Mouse (Mus musculus) left cerebral cortex, adult 9 months (tissue): ENCODE measurements around the gene Morc4.
A peak's percentile ranks its signal among the peaks of the same experiment; 100 is the strongest.

Source experiments
- DNase-seq, 2 experiments: peaks; one replicate each; pipeline ENCODE4 v3.0.0; 2022; ENCODE audit warnings: low spot score in 2 of 2

The Morc4 gene

DNA sequence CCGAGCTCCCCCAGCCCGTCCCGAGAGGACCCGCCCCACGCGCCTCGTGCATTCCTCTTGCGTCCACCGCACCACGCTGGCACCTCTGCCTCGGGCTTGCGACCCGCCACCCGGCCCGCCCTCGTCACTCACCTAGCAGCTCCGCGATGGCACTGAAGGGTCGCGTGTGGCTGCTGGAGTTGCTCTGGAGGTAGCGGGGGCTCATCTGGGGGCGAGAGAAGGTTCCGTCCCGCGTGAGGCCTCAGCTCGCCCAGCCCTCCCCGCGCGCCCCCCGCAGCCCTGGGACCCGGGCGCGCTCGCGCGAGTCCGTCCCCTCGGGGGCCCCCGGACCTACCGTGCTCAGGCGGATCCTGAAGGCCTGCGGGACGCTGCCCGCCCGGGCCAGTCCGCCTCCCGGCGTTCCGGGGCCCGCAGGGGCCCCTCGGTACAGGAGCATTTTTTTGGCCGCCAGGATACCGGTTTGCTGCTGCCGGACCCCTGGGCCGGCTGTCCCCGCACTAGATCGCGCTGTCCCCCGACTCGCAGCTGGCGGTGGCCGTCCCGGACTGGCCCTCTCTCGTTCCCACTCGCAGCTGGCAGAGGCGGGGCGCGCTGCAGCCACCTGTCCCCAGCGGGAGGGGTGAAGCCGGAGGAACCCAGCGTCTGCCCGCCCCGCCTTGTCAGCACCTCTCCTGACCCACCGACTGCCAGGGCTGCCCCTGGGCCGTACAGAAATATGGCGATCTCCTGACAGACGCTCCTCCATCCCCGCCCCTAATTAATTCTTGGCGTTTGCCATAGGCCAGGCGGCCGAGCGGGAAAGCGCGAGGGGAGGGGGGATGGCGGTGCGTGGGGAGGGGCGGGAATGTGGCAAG lies at the start of gene Morc4:
TSS of gene Morc4 (minus strand) at position 740 of the 854 bp plus-strand sequence.
- peak in 1 of 2 experiments; percentile 31 for DNase-seq

DNA sequence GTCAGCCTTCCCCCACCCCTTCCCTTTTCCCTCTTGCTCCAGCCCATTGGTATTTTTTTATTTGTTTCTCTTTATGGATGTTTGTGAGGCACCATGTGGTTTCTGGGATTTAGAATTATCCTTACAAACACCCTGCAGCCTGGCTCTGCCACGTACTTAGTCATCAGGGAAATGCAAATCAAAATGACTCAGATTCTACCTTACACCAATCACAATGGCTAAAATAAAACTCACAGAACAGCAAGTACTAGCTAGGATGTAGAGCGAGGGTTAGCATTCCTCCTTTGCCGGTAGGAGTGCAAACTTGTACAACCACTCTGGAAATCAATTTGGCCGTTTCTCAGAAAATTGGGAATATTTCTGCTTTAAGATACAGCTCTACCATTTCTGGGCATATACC lies 49.1 kb upstream of the Morc4 start:
- DNase-seq, result no peak

DNA sequence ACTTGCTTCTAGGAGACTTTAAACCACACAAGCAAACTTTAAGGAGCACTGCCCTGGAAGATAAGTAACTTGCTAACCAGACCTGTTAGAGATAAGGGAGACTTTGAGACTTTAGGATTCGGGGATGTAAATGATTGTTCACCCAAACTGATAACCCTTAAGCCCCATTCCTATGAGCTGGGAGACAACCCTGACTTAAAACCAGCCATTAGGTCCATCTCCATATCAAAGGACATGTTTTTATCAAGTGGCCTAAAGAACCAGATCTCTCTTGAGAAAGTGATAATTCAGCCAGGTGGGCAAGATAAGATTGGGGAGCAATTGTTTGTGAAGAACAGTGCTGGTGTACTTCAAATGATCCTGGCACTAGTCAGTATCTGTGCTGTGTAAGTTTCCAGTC lies 19.9 kb upstream of the Morc4 start:
- no peak for DNase-seq

DNA sequence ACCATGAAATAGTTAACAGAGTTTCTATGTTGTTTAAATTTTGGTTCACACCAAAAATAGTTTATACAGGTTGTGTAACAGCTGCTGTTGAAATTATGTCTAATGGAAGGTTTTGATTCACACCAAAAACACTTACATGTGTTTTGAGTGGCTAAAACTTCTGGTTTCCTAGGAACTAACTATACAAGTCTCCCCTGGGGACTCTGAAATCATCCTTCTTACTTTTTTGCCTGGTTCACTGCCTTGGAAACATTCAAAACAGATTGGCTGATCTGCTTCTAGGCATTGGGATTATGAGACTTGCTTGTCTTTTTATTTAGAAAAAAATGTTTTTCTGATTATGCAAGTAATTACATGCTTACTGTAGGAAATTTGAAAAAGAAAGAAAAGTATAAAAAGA lies 11.7 kb upstream of the Morc4 start:
- no peak for DNase-seq

DNA sequence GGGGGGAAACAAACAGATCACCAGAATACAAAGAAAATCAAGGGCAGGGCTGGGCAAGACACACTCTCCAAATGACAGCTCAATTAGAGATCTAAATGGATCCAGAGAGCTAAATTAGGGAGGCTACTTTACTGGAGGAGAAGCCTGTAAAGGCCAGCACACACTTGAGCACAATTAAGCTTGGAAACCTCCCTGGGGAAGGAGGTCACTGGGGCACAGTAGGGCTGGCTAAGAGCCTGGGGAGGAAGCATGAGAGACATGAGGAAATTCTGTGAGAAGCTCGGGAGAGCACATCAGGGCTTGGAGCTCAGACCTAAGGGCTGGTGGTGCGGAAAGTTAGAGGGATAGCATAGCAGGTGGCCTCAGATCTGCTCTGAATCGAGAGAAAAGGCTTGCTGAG lies 6.5 kb upstream of the Morc4 start:
- no peak for DNase-seq

DNA sequence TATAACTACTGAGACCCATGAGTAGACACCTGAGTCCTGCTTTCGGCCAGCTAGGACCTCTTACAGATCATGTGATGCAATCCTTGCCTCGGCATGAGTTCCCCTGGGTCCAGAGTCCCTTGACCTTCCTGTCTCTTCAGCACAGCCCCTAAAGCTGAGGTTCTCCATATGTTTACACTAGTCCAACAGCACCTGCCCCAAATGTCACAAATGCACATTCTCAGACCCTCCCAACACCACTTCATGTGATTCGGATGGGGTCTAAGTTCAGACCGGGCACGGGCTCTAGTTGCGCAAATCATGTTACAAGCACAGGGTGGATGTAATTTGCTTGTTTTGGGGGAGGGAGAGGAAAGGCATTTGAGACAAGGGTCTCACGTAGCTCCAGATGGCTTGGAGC lies 5.6 kb upstream of the Morc4 start:
- DNase-seq, result no peak

DNA sequence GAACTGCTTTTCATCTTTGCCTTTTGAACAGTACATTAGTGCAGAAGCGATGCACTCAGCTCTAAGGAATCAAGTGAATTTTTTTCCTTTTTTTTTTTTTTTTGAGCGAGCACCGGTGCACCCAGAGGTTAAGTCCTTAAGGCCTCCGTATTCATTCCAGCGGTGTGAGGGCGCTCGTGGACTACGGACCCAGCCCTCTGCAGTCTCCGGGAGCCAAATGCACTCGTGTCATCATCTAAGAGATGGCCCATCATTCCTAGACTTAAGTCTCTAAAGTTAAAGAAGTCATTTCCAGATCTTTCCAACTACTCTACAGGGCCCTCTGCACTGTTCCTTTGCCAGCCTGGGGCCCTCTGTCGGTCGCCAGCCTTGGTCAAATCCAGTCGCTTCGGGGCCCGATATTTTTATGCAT lies 1.2 kb downstream of the Morc4 start:
- DNase-seq, result no peak

DNA sequence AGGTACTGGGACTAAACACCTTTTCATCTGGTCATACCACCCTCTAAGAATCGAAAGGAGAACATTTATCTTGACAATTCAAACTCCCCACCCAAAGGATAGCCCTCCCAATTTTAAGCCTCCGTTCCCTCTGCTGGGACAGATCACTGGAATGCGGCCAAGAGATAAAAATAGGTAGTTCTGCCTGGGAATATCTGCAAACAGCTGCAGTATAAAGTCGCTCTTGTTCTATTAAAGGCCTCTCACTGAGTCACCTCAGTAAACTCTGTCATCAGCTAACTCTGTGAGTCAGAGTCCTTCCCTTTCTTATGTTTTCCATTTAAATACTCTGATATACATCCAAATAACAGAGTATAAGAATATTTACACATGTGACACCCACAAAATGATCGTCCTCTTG lies 12.1 kb downstream of the Morc4 start:
- DNase-seq, result no peak

DNA sequence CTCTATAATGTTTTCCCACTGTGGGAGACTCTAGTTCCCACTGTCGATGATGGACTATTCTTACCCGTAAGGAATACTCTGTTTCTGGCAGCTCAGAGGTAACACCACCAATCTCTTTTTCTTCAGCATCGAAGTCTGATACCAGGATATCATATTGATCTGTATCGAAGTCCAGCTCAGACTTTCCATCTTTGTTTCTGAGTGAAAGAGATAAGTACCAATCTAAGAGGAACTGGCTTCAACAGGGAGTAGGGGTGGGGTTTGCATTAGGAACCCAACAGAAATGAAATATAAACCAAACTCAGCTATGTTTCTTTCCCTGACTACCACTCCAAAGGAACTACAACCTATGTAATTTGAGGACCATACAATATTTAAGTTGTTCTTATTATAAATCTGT lies 16.7 kb downstream of the Morc4 start:
- DNase-seq, result no peak

DNA sequence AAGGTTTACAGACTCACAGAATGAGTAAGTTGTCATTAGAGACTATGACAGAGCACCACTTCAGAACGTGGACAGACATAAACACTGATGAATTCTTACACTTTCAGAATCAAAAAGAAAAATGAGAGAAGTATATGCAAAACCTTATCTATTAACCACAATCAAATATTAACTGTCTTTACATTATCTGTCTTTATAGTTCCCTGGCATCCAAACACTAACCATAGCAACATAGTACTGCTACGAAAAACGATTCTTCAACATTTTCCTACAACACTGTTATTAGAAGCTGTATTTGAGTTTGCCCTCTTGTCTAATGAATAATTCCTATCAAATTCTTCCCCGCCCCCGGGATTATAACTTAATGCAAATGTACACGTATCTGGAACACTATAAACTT lies 30.4 kb downstream of the Morc4 start:
- no peak for DNase-seq

DNA sequence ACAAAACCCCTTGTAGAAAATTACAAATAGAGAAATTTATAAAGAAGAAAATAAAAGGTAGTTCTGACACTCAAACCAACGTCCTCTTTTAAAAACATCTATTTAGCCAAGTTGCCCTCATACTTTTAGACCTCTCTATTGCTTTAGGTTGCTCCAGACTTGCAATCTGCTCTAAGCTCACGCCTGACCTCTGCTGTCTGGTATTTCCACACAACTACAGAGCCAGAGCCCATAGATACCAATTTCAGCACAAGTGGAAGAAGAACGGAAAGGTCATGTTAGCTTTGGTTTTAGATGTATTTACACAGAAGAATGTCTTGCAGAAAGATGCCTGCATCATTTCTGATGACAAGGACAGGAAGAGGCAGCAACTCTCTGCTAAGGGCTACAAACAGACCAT lies 32.4 kb downstream of the Morc4 start:
- DNase-seq, result no peak

DNA sequence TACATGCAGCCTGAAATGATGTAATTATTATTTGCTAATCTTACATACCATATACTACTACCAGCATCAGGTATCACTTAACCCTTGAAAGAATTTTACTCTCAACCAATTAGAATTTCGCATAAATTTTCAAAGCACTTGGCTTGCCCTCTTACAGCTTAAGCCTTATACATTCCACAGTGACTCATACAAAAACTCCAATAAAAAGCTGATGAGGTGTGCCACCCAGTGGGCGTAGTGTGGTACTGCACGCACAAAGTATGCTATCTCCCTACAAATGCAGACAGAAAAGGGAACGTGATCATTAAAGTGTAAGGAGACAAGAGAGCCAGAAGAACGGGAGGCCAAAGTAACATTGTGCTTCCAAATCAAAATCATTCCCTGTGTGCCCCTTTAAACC lies 39.0 kb downstream of the Morc4 start:
- peak; percentile 8 to 39 for DNase-seq

DNA sequence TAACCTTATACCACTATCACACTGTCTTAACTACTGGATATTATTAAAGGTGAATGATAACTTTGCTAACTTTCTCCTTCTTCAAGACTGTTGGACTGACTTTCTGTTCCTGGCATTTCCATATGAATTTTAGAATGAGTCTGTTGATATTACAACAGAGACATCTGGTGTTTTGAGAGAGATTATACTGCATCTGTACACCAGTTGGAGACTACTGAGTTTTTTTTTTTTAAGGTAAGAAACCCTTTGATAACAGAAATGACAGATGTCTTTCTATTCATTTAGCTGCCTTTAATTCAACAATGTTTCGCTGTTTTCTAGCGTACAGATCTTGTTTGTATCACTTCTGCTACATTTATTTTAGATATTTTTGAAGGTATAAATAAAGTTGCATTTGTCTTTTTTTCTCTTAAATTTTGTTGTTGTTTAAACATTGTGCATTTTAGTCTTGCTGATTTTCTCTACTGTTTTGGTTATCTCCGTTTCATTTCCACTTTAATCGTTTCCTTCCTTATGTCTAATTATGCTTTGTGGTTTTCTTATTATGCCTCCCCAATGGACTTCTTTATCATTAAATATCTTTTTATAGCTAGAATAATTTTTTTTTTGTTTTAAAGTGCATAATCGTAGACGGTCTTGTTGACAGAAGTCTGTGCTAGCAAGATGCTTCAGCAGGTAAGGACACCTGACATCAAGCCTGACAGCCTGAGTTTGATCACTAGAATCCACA lies 42.9 kb downstream of the Morc4 start:
- DNase-seq, result no peak

DNA sequence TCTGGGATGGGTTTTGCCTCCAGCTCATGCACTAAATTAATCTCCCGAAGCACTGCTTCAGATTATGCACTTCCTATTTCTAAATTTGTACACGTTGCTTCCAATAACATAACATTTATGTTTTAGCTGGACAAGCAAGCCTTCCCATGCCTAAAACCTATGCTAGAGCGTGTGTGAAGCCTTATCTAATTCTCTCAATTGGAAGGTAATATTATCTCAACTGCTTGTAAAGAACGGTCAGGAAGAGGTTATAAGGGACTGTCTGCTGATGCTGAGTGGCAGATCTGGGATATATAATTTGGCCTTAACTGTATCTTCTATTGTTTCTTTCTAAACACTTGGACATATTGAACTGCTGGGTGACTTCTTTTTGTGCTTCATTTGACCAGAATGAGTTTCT lies 44.6 kb downstream of the Morc4 start:
- no peak for DNase-seq

DNA sequence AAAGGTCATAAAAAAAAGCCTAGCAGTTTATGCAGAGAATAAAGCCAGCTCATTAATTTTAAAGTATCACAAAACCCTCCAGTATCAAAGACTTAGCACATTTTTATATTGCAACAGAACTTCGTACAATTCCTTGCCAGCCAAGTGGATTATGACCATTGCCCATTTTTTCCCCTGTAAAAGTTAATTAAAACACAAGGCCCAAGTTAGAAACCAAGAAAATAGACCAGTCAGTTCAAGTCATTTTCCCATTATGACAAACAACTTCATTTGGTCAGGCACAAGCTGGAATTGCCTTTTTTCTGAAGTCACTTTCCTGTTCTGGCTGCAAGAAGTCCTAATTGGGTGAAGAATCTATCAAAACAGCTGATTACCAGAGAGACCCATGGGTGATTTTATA lies 46.1 kb downstream of the Morc4 start:
- no peak for DNase-seq

DNA sequence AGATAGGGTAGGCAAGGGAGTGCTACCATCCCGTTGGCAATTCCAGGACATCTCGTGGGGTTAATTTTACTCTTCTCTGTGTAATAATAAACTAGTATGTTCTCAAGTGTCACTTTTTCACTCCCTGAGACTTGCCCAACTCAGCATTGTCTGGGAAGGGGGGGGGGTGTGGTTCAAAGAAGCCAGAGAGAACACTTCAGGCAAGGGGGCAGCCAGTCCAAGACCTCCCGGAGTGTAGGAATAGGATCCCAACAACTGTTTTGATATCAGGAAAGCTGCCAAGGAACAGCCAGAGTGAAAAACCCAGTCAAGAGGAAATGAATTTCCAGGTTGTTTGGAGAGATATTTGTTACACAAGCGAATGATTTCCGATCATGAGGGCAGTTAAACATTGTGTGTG lies 56.3 kb downstream of the Morc4 start:
- no peak for DNase-seq

DNA sequence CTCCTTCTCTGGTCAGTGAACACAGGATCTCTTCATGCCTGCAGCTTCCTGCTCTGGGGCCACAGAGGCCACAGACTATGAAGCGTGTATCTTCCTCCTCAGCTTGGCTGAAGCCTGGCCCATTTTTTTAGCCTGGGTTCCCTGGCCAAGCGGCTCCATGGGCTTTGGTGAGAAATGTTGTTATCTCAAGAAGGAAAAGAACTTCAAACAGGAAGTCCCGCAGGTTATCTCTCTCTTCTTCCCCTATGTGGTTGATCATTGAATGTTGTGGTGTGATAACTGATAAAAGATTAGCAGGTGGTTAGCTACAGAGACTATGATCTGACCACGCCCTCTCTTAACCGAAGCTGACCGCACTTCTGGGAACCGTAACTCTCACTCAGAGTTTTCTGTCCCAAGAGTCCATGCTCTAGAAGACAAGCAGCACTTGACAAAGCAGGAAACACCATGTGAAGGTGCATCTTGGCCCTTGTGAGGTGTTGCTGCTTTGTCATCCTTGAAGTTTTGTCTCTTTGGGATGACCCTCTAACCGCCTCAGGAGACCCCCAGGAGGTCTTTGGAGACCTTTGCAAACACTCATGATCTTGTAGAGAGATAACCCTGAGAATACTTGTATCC lies 57.4 kb downstream of the Morc4 start:
- no peak for DNase-seq

DNA sequence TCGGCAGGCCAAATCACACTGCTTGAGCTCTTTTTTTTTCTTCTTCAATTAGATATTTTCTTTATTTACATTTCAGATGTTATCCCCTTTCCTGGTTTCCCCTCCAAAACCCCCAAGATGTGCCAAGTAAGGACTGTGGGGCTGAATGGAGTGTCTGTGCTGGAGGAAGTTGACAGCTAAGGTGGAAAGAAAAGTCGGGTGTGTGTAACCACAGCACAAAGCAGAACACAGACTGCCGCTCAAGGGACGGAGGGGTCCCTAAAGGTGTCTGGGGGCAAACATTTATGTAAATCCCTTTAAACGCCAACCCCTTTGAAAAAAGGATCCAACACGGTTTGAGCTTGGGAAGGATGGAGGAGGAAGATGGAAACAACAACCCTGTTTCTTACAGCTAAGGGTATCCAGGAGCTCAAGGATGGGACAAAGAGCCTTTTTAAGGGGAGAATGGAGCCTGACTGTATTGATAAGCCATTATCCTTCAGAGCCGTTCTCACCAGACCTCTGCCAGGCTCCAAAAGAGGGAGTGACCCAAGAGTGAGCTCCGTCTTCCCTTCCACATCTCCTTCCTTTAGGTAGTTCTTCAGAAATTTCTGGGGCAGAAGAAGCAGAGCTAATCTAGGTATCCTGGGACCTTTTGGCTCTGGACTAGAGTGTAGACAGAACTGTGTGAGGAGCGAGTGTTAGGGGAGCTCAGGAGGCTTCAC lies 58.0 kb downstream of the Morc4 start:
- DNase-seq, result no peak

DNA sequence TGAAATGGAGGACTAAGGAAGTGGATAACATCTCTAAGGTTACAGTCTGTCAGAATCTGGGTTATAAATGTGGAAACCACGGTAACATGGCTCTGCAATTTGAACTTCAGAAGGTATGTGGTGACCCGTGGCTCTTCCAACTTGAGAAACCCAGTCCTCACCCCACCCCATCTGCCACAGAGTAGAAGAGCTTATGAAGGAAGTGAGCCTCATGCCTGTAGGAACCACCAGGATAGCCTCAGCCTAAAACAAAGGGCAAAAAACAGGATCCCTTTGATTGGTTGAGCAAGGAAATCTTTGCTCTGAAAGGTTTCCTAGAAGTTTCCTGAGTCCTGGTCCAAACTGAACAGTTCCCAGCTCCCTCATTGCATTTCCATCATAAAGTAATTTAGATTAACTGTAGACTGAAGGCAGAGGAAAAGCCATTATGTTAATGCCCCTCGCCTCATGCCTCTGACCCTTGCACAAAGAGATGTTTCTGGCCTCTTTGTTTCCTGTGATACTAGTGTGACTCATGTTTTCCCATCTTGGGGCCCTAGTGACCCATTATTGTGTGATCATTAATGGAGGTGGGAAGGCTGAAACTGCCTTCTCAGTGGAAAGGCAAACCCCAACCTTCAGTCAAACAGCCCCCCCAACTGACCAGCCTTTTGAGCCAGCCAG lies 58.7 kb downstream of the Morc4 start:
- no peak for DNase-seq

DNA sequence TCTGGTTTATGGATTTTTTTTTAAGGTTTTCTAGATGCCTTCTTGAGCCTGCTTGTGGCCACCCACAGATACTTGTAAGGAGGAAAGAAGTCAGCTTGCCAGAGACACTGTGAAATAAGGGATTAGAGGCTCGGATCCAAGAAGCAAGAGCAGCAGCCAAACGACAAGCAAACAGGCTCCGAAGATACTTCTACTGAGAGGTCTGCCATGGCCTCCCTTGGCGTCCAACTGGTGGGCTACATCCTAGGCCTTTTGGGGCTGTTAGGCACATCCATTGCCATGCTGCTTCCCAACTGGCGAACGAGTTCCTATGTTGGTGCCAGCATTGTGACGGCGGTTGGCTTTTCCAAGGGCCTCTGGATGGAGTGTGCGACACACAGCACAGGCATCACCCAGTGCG lies 63.0 kb downstream of the Morc4 start:
- no peak for DNase-seq

DNA sequence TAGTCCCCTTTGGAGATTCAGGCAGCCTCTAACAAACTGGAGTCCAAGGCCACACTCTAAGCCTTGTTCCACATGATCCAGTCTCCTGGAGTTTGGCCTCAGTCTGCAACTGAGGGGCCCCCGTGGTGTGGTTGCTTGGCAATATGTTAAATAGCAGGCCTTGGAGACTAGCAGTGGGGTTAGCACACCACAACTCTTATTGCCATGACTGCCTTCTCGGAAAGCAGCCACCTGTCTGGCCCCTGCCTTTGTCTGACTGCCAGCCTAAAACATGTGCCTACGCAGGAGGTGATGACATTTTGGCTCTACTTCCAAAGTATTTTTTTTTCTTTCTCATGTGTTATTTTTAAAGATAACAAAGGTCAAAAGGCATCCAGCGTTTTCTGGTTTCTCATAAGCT lies 63.4 kb downstream of the Morc4 start:
- DNase-seq, result peak in 1 of 2 experiments; percentile 3

DNA sequence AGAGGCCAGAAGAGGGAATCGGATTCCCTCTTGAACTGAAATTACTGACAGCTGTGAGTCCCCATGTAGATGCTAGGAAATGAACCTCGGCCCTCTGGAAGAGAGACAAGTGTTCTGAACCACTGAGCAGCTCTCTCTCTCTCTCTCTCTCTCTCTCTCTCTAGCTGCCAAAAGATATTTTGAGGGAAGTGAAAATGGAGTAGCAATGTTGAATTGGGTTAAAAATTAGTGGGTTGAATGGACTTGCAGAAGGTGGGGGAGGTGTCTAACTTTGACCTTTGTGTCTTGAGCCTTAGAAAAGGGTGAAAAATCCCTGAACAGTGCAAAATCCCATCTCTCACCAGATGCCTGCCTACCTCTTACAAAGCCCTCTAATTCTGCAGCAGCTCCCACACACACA lies 64.1 kb downstream of the Morc4 start:
- no peak for DNase-seq
